Mouse (Mus musculus) ES-Bruce4 (cell line): ENCODE results near the gene Fgf11. TPM values are rescaled to one million over a fixed set of nuclear protein-coding genes. Genes with fewer than 3 reads are reported as not detected.

Source experiments
- H3K27ac ChIP-seq: 2 replicates; pipeline ENCODE4 v1.5.1; 2012; ENCODE audit warnings: low read length, inconsistent platforms; ENCODE audit not compliant: insufficient read depth
- H3K27me3 ChIP-seq: 2 replicates; pipeline ENCODE4 v1.6.1; 2012; ENCODE audit warnings: mild to moderate bottlenecking, low read length, inconsistent platforms; ENCODE audit not compliant: control insufficient read depth, poor library complexity, insufficient read depth, severe bottlenecking
- H3K36me3 ChIP-seq: 2 replicates; pipeline ENCODE4 v1.6.1; 2012; ENCODE audit warnings: inconsistent platforms, mild to moderate bottlenecking, low read length, moderate library complexity; ENCODE audit not compliant: control insufficient read depth, poor library complexity, insufficient read depth, severe bottlenecking
- H3K4me1 ChIP-seq: one replicate; pipeline ENCODE4 v1.8.1; 2011; ENCODE audit warnings: low read length; ENCODE audit not compliant: control insufficient read depth, insufficient read depth
- H3K4me3 ChIP-seq: 2 replicates; pipeline ENCODE4 v1.5.1; 2011; ENCODE audit warnings: low read depth, mild to moderate bottlenecking, low read length
- H3K9ac ChIP-seq: 2 replicates; pipeline ENCODE4 v1.6.1; 2012; ENCODE audit warnings: low read depth, mild to moderate bottlenecking, inconsistent platforms; ENCODE audit not compliant: poor library complexity, severe bottlenecking
- H3K9me3 ChIP-seq: replicated peaks from 2 replicates; pipeline ENCODE4 v1.6.1; 2012; ENCODE audit warnings: mild to moderate bottlenecking, low read length, inconsistent platforms; ENCODE audit not compliant: control insufficient read depth, poor library complexity, insufficient read depth, severe bottlenecking
- CTCF ChIP-seq: IDR thresholded peaks from one replicate; pipeline ENCODE4 v1.8.1; 2011; ENCODE audit warnings: low read depth, low read length
- EP300 ChIP-seq: IDR thresholded peaks from 2 replicates; pipeline ENCODE4 v1.6.1; 2011; ENCODE audit warnings: low read depth, low read length; ENCODE audit not compliant: insufficient read depth
- POLR2A ChIP-seq: IDR thresholded peaks from one replicate; pipeline ENCODE4 v1.8.1; 2011; ENCODE audit warnings: low read length; ENCODE audit not compliant: insufficient read depth
- polyA plus RNA-seq: library from polyadenylated mRNA; stranded (reverse); fragments of >200 nt; gene quantifications from 2 replicates; pipeline ENCODE4 v1.2.4, GENCODE M21; 2011; ENCODE audit warnings: low read depth; ENCODE audit not compliant: missing spikeins, insufficient read depth, insufficient read length

The Fgf11 gene
- 1.8 and 2.5 TPM in 2 replicates for polyA plus RNA-seq

DNA sequence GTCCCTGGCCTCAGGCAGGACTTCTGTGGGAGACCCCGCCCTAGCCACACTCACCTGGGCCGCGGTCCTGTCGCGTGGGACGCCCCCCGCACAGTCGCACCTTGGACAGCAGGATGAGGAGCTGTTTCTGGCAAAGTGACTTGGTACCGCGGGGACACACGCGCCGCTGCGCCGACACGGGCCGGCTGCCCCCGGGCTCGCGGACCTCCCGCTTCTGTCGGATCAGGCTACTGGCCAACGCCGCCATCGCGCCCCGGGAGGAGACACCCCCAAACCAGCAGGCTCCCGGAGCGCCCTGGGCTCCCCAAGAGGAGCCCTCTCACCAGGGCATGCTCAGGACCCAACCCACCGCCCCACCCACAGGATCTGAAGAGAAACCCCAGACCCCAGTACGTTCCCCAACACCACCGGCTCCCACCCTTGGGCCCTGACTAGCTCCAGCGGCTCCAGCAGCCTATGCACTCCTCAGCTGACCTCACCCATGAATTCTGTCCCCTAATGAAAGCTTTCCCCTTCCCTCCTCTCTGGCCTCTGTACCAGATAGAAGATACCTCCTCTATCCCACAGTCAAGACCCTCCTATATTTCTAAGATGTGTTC lies at the start of gene Fgf11:
Gene Fgf11 (minus strand): TSS at position 479 of the 599 bp plus-strand sequence.
- Histone ChIP-seq H3K36me3 (no peaks in the 10 kb centered on the region), H3K4me3 (peak within 1 kb of the TSS; percentile 91), H3K27me3 (peaks cover 12% of the 10 kb centered on the region), H3K9ac (peak within 1 kb of the TSS; percentile 75), H3K9me3 (no peaks in the 10 kb centered on the region), H3K4me1 (no peaks in the 10 kb centered on the region), H3K27ac (no peak within 1 kb of the TSS)
- TF ChIP-seq POLR2A (no peak), EP300 (no peak), CTCF (no peak)

DNA sequence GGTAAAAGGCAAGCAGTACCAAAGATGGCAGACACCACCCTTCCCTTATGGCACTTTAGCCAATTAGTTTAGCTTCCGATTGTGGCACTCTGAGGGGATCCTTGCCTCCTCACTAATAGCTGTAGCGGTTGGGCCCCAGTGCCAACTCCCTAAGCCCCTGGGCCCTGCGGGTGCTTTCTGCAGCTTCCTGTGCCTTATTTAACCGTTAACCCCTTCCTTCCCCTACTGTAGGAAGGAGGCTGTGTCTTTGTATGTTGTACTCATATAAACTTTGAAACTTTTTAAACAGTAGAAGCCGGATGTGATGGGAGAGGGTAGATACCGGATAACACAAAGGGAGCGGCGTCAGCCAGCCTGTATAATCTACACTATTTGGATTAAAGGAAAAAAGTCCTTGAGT lies 49.1 kb upstream of the Fgf11 start:
- Histone ChIP-seq H3K4me1 (peaks cover 2% of the 10 kb centered on the region), H3K27me3 (no peaks in the 10 kb centered on the region), H3K36me3 (peaks cover 14% of the 10 kb centered on the region), H3K27ac (no peak overlapping the region), H3K9me3 (no peaks in the 10 kb centered on the region), H3K9ac (no peak overlapping the region), H3K4me3 (no peak overlapping the region)
- TF ChIP-seq CTCF (no peak), POLR2A (no peak)

DNA sequence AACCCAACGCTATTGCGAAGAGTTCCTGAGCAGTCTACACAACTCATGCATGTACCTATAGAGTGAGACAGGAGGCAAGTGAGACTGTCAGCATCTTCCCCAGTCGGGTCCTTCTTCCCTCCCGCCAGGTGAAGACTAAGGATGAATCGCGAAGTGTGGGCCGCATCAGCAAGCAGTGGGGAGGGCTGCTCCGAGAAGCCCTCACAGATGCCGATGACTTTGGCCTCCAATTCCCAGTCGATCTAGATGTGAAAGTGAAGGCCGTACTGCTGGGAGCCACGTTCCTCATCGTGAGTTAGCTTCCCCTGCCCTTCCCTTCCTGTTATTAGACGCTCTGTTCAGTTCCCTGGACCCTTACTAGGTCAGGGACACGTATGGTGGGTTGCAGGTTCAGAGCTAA lies 48.2 kb upstream of the Fgf11 start:
- H3K4me1 ChIP-seq, result peaks cover 4% of the 10 kb centered on the region
- no peak overlapping the region for H3K9ac ChIP-seq
- H3K36me3 ChIP-seq, result peaks cover 14% of the 10 kb centered on the region
- no peak overlapping the region for H3K27ac ChIP-seq
- no peaks in the 10 kb centered on the region for H3K9me3 ChIP-seq
- TF ChIP-seq EP300 (no peak), CTCF (no peak), POLR2A (no peak)
- no peaks in the 10 kb centered on the region for H3K27me3 ChIP-seq
- no peak overlapping the region for H3K4me3 ChIP-seq

DNA sequence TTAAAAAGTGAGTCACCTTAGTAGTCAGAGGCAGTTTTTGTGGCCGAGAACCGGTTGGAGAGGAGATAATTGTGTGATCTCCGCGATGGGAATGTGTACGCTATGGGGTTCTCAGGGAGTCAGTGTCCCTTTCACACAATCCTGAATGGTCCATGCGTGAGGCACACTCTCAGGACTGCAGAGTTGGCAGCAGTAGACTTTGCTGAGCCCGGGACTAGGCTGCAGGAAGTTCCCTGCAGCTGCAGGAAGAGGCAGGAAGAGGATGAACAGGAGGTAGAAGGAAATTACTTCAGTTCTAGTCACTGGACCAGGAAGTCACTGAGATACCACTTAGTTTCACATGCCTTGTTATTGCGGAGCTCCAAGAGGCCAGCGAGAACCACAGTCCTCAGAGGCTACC lies 47.5 kb upstream of the Fgf11 start:
- H3K4me1 ChIP-seq, result peaks cover 4% of the 10 kb centered on the region
- no peak overlapping the region for H3K4me3 ChIP-seq
- no peak overlapping the region for H3K27ac ChIP-seq
- H3K9me3 ChIP-seq, result no peaks in the 10 kb centered on the region
- TF ChIP-seq POLR2A (no peak), CTCF (no peak), EP300 (no peak)
- H3K9ac ChIP-seq, result no peak overlapping the region
- no peaks in the 10 kb centered on the region for H3K27me3 ChIP-seq
- H3K36me3 ChIP-seq, result peaks cover 14% of the 10 kb centered on the region

DNA sequence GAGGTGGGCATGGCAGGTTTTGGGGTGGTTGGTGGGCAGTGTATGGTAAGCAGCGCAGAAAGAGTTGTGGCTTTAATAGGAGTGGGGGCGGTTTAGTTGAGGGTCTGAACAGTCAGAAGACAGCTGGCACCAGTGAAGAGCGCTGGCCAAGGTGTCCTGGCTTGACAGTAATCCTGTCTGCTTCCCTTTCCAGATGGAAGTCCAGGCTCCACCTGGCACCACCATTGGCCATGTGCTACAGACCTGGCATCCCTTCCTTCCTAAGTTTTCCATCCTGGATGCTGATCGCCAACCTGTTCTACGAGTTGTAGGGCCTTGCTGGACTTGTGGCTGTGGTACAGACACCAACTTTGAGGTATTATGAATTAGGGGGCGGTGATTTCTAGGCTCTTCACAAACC lies 46.4 kb upstream of the Fgf11 start:
- TF ChIP-seq POLR2A, result no peak
- TF ChIP-seq EP300, result no peak
- no peak for TF ChIP-seq CTCF
- H3K27ac ChIP-seq, result no peak overlapping the region
- peak overlapping the region; percentile 76; the same call in 1 of the 2 replicates for H3K4me3 ChIP-seq
- H3K9me3 ChIP-seq, result no peaks in the 10 kb centered on the region
- H3K36me3 ChIP-seq, result peaks cover 14% of the 10 kb centered on the region
- H3K4me1 ChIP-seq, result peaks cover 4% of the 10 kb centered on the region
- H3K27me3 ChIP-seq, result no peaks in the 10 kb centered on the region
- 0 out of 2 replicates have a peak overlapping the region, but pooled peaks have one; percentile 48 for H3K9ac ChIP-seq
